Comparison of ENCODE assay signal across 26 mouse cellular contexts in genomic region chr7:45008411-45008810, GRCm38 (mm10). TPM values are rescaled to one million over a fixed set of nuclear protein-coding genes. Genes with fewer than 3 reads are reported as not detected.
DNase-seq lines count a peak whose midpoint lies in the region; ATAC-seq lines count a peak whose summit lies in the region.
"Had no signal": no experiment of that assay in that cellular context is flagged by ENCODE, and none has a peak within 500 bp of the region (broad histone marks: within the 10 kb centered on the region; RNA-seq: fewer than 3 reads in every experiment).

No protein-coding gene starts in this region.

- no peaks in the 10 kb centered on the region for H3K9me3 ChIP-seq in forebrain, embryonic 13.5 days (replicated peaks)
- no peaks in the 10 kb centered on the region for H3K9me3 ChIP-seq in forebrain, embryonic 16.5 days (ENCODE audit: control insufficient read depth, low read length)
- H3K9me3 ChIP-seq: embryonic facial prominence, embryonic 12.5 days; embryonic facial prominence, embryonic 15.5 days; heart, embryonic 15.5 days; hindbrain, embryonic 10.5 days; hindbrain, embryonic 13.5 days; intestine, embryonic 15.5 days had no signal

- 0 out of 2 replicates have a peak, but pooled peaks cover under 1% of the 10 kb centered on the region for H3K4me1 ChIP-seq in forebrain, embryonic 13.5 days
- H3K4me1 ChIP-seq in forebrain, embryonic 16.5 days (replicated peaks; ENCODE audit: control insufficient read depth, insufficient read depth, low read length), result no peaks in the 10 kb centered on the region; the same call in 1 of the 2 replicates
- H3K4me1 ChIP-seq: embryonic facial prominence, embryonic 12.5 days; intestine, embryonic 15.5 days had no signal

- 97% methylated on average over 19 of the region's 19 CpGs for WGBS in forebrain, embryonic 13.5 days
- WGBS in forebrain, embryonic 16.5 days, result 94% methylated on average over 19 of the region's 19 CpGs

- peak; percentile 41 for DNase-seq in cerebellum, adult 11-12 months
- no peak for DNase-seq in cerebellum, postnatal 4 days (ENCODE audit: low spot score in 2 of 2)
- peak; percentile 12 to 61 for DNase-seq in spleen, postnatal 4 days (ENCODE audit: low spot score in 2 of 2)
- no peak for DNase-seq in spleen, adult 12 weeks (ENCODE audit: low spot score)
- DNase-seq in gastrocnemius, postnatal 4 days (ENCODE audit: low spot score in 2 of 2), result no peak
- no peak for DNase-seq in kidney, postnatal 14 days
- DNase-seq: adrenal gland, adult 8-10 months; adrenal gland, postnatal 36 days; cerebellum, adult 8-10 months; cerebellum, postnatal 14 days; gastrocnemius, postnatal 25 days; heart, postnatal 10 days; heart, postnatal 36 days; kidney, adult 11 months had no signal

- H3K36me3 ChIP-seq in forebrain, embryonic 13.5 days (ENCODE audit: poor library complexity, severe bottlenecking), result peaks cover 98% of the 10 kb centered on the region
- peaks cover 53% of the 10 kb centered on the region for H3K36me3 ChIP-seq in forebrain, embryonic 16.5 days (ENCODE audit: control insufficient read depth, insufficient read depth)

- no peak overlapping the region for H3K27ac ChIP-seq in forebrain, embryonic 13.5 days
- no peak overlapping the region for H3K27ac ChIP-seq in forebrain, embryonic 16.5 days (ENCODE audit: low read length)
- H3K27ac ChIP-seq: embryonic facial prominence, embryonic 12.5 days; embryonic facial prominence, embryonic 15.5 days; heart, embryonic 15.5 days; hindbrain, embryonic 10.5 days; hindbrain, embryonic 13.5 days; intestine, embryonic 15.5 days had no signal

- H3K27me3 ChIP-seq in forebrain, embryonic 13.5 days, result no peaks in the 10 kb centered on the region
- H3K27me3 ChIP-seq in forebrain, embryonic 16.5 days (replicated peaks; ENCODE audit: control insufficient read depth, insufficient read depth, low read length), result no peaks in the 10 kb centered on the region
- H3K27me3 ChIP-seq: embryonic facial prominence, embryonic 12.5 days; embryonic facial prominence, embryonic 15.5 days; heart, embryonic 15.5 days; hindbrain, embryonic 13.5 days; intestine, embryonic 15.5 days had no signal

- no peak overlapping the region for H3K4me3 ChIP-seq in forebrain, embryonic 13.5 days
- H3K4me3 ChIP-seq in forebrain, embryonic 16.5 days (replicated peaks; ENCODE audit: low read length), result no peak overlapping the region
- H3K4me3 ChIP-seq: embryonic facial prominence, embryonic 12.5 days; embryonic facial prominence, embryonic 15.5 days; heart, embryonic 15.5 days; hindbrain, embryonic 10.5 days; hindbrain, embryonic 13.5 days; intestine, embryonic 15.5 days had no signal

- H3K4me2 ChIP-seq in forebrain, embryonic 13.5 days, result no peak overlapping the region
- no peak overlapping the region for H3K4me2 ChIP-seq in forebrain, embryonic 16.5 days (ENCODE audit: low read length)
- H3K4me2 ChIP-seq: embryonic facial prominence, embryonic 12.5 days; embryonic facial prominence, embryonic 15.5 days; heart, embryonic 11.5 days; heart, embryonic 15.5 days; hindbrain, embryonic 13.5 days; intestine, embryonic 15.5 days had no signal

- no peak for ATAC-seq in forebrain, embryonic 13.5 days
- ATAC-seq in forebrain, embryonic 16.5 days, result no peak
- ATAC-seq: activated CD4-positive, CD25-positive, alpha-beta regulatory T cell, adult 4 months; forebrain, embryonic 14.5 days; hindbrain, embryonic 16.5 days had no signal

- H3K9ac ChIP-seq in forebrain, embryonic 13.5 days, result 0 out of 2 replicates have a peak overlapping the region, but pooled peaks have one; percentile 5
- H3K9ac ChIP-seq in forebrain, embryonic 16.5 days (replicated peaks; ENCODE audit: low read depth, low read length), result no peak overlapping the region
- H3K9ac ChIP-seq: embryonic facial prominence, embryonic 12.5 days; embryonic facial prominence, embryonic 15.5 days; heart, embryonic 15.5 days; hindbrain, embryonic 13.5 days; intestine, embryonic 15.5 days had no signal

RNA-seq across cellular contexts. Expression of gene Scaf1, which starts 7.8 kb away (rescaled TPM):
- 35.8 and 38.9 TPM in 2 replicates for polyA plus RNA-seq in forebrain, embryonic 13.5 days (2015; fragmentation: Nextera tagmentation; extraction: Ambion mirVana)
- 42.1 and 44.3 TPM in 2 replicates for polyA plus RNA-seq in forebrain, embryonic 16.5 days (2015; fragmentation: Nextera tagmentation; extraction: Ambion mirVana)
- total RNA-seq in gastrocnemius, postnatal 4 days (2021), result 10 to 100 TPM; 74.1 to 76.0 TPM

RNA-seq across cellular contexts. Expression of gene Rras, which starts 9.3 kb away (rescaled TPM):
- 9.4 and 10.2 TPM in 2 replicates for polyA plus RNA-seq in forebrain, embryonic 13.5 days (2015; fragmentation: Nextera tagmentation; extraction: Ambion mirVana)
- polyA plus RNA-seq in forebrain, embryonic 16.5 days (2015; fragmentation: Nextera tagmentation; extraction: Ambion mirVana), result 10.1 and 12.0 TPM in 2 replicates
- 100 to 1,000 TPM; 119 to 123 TPM for total RNA-seq in gastrocnemius, postnatal 4 days (2021)

RNA-seq across cellular contexts. Expression of gene Bcl2l12, which starts 9.9 kb away (rescaled TPM):
- polyA plus RNA-seq in forebrain, embryonic 13.5 days (2015; fragmentation: Nextera tagmentation; extraction: Ambion mirVana), result 40.5 and 45.6 TPM in 2 replicates
- polyA plus RNA-seq in forebrain, embryonic 16.5 days (2015; fragmentation: Nextera tagmentation; extraction: Ambion mirVana), result 15.3 and 16.0 TPM in 2 replicates
- 10 to 100 TPM; 21.5 to 22.0 TPM for total RNA-seq in gastrocnemius, postnatal 4 days (2021)

RNA-seq across cellular contexts. Expression of gene Irf3, which starts 11.0 kb away (rescaled TPM):
- polyA plus RNA-seq in forebrain, embryonic 13.5 days (2015; fragmentation: Nextera tagmentation; extraction: Ambion mirVana), result 67.9 and 72.7 TPM in 2 replicates
- polyA plus RNA-seq in forebrain, embryonic 16.5 days (2015; fragmentation: Nextera tagmentation; extraction: Ambion mirVana), result 56.2 and 60.6 TPM in 2 replicates
- 10 to 100 TPM; 46.0 to 50.4 TPM for total RNA-seq in gastrocnemius, postnatal 4 days (2021)

RNA-seq across cellular contexts. Expression of gene Prmt1, which starts 22.0 kb away (rescaled TPM):
- 815 and 859 TPM in 2 replicates for polyA plus RNA-seq in forebrain, embryonic 13.5 days (2015; fragmentation: Nextera tagmentation; extraction: Ambion mirVana)
- polyA plus RNA-seq in forebrain, embryonic 16.5 days (2015; fragmentation: Nextera tagmentation; extraction: Ambion mirVana), result 646 and 707 TPM in 2 replicates
- total RNA-seq in gastrocnemius, postnatal 4 days (2021), result 100 to 1,000 TPM; 318 to 331 TPM

Comparison
In these comparisons a context has a peak if more than half of its experiments do, and no peak if none do; other contexts are left out.
1. DNase-seq: peak in cerebellum, adult 11-12 months (single experiment) and spleen, postnatal 4 days (2 of 2); none in cerebellum, postnatal 4 days (0 of 2), spleen, adult 12 weeks (single experiment), gastrocnemius, postnatal 4 days (0 of 2) and kidney, postnatal 14 days (single experiment).